Mouse (Mus musculus) ovary, adult 2 months (tissue): Measurements from ENCODE around the gene Gm21876. TPM values are rescaled to one million over a fixed set of nuclear protein-coding genes. Genes with fewer than 3 reads are reported as not detected.

ENCODE experiments used
- polyA plus RNA-seq: library from polyadenylated mRNA; depleted of rRNA; stranded (reverse); fragments of >200 nt; gene quantifications from 2 replicates; pipeline ENCODE4 v1.2.3, GENCODE M21; 2012; rRNA removed

Gm21876 gene
- polyA plus RNA-seq: not detected in 2 replicates

GRCm38 (mm10) chrX:21175553-21175952 lies at the start of gene Gm21876:
Gene Gm21876, minus strand, starts transcription at chrX:21175653.

Other genes starting within 250 kb of the Gm21876 start
- gene Cfp, start 244.1 kb downstream of the Gm21876 start, polyA plus RNA-seq: 33.8 and 36.4 TPM in 2 replicates
- gene Elk1, start 225.0 kb downstream of the Gm21876 start, polyA plus RNA-seq: 28.1 and 28.9 TPM in 2 replicates
- gene Uxt, start 213.6 kb downstream of the Gm21876 start, polyA plus RNA-seq: 8.6 and 12.4 TPM in 2 replicates
- gene Zfp182, start 113.3 kb downstream of the Gm21876 start, polyA plus RNA-seq: 0.49 and 0.91 TPM in 2 replicates
- not detected in 2 replicates for gene Spaca5, start 107.2 kb downstream of the Gm21876 start, polyA plus RNA-seq
- gene Zfp300, start 86.1 kb downstream of the Gm21876 start, polyA plus RNA-seq: 0.12 and 0.16 TPM in 2 replicates
- not detected in 2 replicates for gene Ssxa1, start 59.8 kb downstream of the Gm21876 start, polyA plus RNA-seq